Mouse (Mus musculus): ENCODE measurements around the gene Scaf1. TPM values are rescaled to one million over a fixed set of nuclear protein-coding genes. Genes with fewer than 3 reads are reported as not detected.
"Not testable (repeated sequence)": the region's sequence is repeated elsewhere in the genome, so short reads cannot be mapped to it uniquely, and the experiment has no call there.

Gene Scaf1
- polyA plus RNA-seq, 1 experiment from 2014 or later, result 47.2 TPM

GRCm38 (mm10) chr7:45037720-45038361 lies 21.7 kb upstream of the Scaf1 start:
- H3K36me3 ChIP-seq, result peaks cover 98% of the 10 kb centered on the region
- no peak overlapping the region for H3K9ac ChIP-seq
- no peaks in the 10 kb centered on the region for H3K27me3 ChIP-seq (replicated peaks)
- H3K27ac ChIP-seq, result no peak overlapping the region
- WGBS, result 77% methylated on average over 7 of the region's 7 CpGs
- no peaks in the 10 kb centered on the region for H3K9me3 ChIP-seq
- H3K4me1 ChIP-seq, result no peaks in the 10 kb centered on the region
- H3K4me2 ChIP-seq (replicated peaks), result no peak overlapping the region
- no peak overlapping the region for H3K4me3 ChIP-seq
- no peak for ATAC-seq (ENCODE audit: low FRiP score, low read depth)

GRCm38 (mm10) chr7:45036702-45037101 lies 20.5 kb upstream of the Scaf1 start:
- ATAC-seq (ENCODE audit: low FRiP score, low read depth), result no peak
- H3K4me3 ChIP-seq, result no peak overlapping the region
- H3K4me2 ChIP-seq (replicated peaks), result no peak overlapping the region
- H3K36me3 ChIP-seq, result peaks cover 98% of the 10 kb centered on the region
- no peak overlapping the region for H3K9ac ChIP-seq
- H3K27ac ChIP-seq, result no peak overlapping the region
- WGBS, result 94% methylated on average over 11 of the region's 11 CpGs
- no peaks in the 10 kb centered on the region for H3K27me3 ChIP-seq (replicated peaks)
- H3K4me1 ChIP-seq, result no peaks in the 10 kb centered on the region
- no peaks in the 10 kb centered on the region for H3K9me3 ChIP-seq

DNA sequence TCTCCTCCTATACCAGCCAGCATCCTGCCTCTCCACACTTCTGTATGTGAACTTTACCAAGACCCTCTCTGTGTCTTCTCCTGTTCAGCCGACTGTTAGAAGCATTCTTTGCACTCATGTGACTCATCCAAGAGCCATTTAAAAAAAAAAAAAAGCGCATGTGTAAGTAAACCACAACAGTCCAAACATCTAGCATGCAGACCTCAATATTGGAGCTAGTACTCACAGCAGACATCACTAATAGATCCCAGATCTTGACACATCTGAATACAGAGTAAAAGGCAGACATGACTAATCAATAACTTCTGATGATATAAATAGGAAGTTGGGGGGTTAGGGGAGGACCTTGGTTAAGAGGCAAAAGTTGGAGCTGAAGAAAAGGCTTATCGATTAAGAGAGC lies 19.5 kb upstream of the Scaf1 start:
- Histone ChIP-seq H3K27ac (no peak overlapping the region), H3K4me2 (replicated peaks) (no peak overlapping the region), H3K4me3 (no peak overlapping the region), H3K27me3 (replicated peaks) (no peaks in the 10 kb centered on the region), H3K36me3 (peaks cover 98% of the 10 kb centered on the region), H3K4me1 (no peaks in the 10 kb centered on the region), H3K9me3 (no peaks in the 10 kb centered on the region), H3K9ac (no peak overlapping the region)
- ATAC-seq (ENCODE audit: low FRiP score, low read depth), result no peak
- whole genome bisulfite sequencing, result 94% methylated on average over 3 of the region's 3 CpGs

DNA sequence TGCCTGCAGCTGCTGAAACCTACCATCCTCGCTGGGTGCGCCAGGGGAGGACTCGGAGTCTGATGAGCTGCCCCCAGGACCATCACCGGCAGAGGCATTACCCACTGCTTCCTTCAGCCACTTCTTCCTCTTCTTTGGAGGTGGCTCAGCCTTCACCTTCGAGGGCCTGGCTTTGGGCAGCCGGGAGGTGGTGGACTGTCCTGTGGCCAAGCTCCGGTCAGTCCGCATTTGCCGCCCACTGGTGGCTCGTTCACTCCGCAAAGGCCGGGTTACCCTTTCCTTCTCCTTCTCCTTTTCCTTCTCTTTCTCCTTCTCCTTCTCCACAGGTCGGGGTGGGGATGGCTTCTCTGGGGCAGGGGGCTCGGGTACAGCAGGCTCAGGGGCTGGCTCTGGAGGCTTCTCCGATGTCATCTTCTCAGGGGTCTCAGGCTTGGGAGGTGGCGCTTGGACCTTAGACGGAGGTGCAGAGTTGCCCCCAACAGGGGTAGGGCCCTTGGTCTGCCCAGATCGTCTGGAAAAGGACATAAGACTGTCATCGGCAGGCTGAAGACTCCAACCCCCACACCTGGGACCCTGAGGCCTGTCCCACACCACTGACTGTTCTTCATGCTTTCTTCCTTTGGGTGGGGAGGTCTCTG lies 17.7 kb upstream of the Scaf1 start:
- no peaks in the 10 kb centered on the region for H3K9me3 ChIP-seq
- H3K4me3 ChIP-seq, result no peak overlapping the region
- H3K9ac ChIP-seq, result no peak overlapping the region
- H3K27ac ChIP-seq, result no peak overlapping the region
- H3K27me3 ChIP-seq (replicated peaks), result no peaks in the 10 kb centered on the region
- H3K4me1 ChIP-seq, result no peaks in the 10 kb centered on the region
- peaks cover 98% of the 10 kb centered on the region for H3K36me3 ChIP-seq
- no peak overlapping the region for H3K4me2 ChIP-seq (replicated peaks)
- WGBS, result 95% methylated on average over 19 of the region's 19 CpGs
- no peak for ATAC-seq (ENCODE audit: low FRiP score, low read depth)

DNA sequence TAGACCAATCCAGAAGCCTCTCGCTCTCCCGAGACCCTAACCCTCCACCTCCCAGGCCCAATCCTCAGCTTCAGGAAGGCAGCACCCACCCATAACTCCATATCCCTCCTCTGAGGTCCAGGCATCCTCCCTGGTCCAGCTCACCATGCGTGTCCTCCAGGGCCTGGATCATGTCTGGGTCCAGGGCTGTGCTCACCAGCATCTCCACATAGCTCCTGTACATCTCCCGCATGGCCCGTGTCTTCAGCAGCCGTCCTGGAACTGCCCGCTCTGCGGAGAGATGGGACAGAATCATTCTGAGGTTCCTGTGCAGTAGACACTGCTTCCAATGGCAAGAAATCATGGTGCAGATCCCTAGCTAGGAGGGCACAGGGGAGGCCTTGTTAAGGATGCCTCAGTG lies 14.7 kb upstream of the Scaf1 start:
- Histone ChIP-seq H3K9me3 (no peaks in the 10 kb centered on the region), H3K4me1 (peaks cover 6% of the 10 kb centered on the region; the same call in 1 of the 2 replicates), H3K4me3 (no peak overlapping the region), H3K36me3 (peaks cover 93% of the 10 kb centered on the region), H3K4me2 (replicated peaks) (no peak overlapping the region), H3K9ac (no peak overlapping the region), H3K27me3 (replicated peaks) (no peaks in the 10 kb centered on the region), H3K27ac (no peak overlapping the region)
- ATAC-seq (ENCODE audit: low FRiP score, low read depth), result no peak
- WGBS, result 94% methylated on average over 8 of the region's 8 CpGs

- H3K27me3 ChIP-seq (replicated peaks), result no peaks in the 10 kb centered on the region
- H3K27ac ChIP-seq, result no peak overlapping the region
- H3K4me3 ChIP-seq, result no peak overlapping the region
- WGBS, result 95% methylated on average over 6 of the region's 6 CpGs
- ATAC-seq (ENCODE audit: low FRiP score, low read depth), result no peak
- no peak overlapping the region for H3K9ac ChIP-seq
- H3K9me3 ChIP-seq, result no peaks in the 10 kb centered on the region
- H3K4me2 ChIP-seq (replicated peaks), result no peak overlapping the region
- peaks cover 84% of the 10 kb centered on the region for H3K36me3 ChIP-seq
- peaks cover 6% of the 10 kb centered on the region; the same call in 1 of the 2 replicates for H3K4me1 ChIP-seq
These were observed 13.8 kb upstream of the Scaf1 start for GRCm38 (mm10) chr7:45029995-45030394.

- Histone ChIP-seq H3K36me3 (peaks cover 67% of the 10 kb centered on the region), H3K27me3 (replicated peaks) (no peaks in the 10 kb centered on the region), H3K4me2 (replicated peaks) (no peak overlapping the region), H3K9ac (no peak overlapping the region), H3K9me3 (no peaks in the 10 kb centered on the region), H3K4me1 (peaks cover 6% of the 10 kb centered on the region; the same call in 1 of the 2 replicates), H3K4me3 (no peak overlapping the region), H3K27ac (no peak overlapping the region)
- ATAC-seq (ENCODE audit: low FRiP score, low read depth), result no peak
- WGBS, result 92% methylated on average over 11 of the region's 11 CpGs
These were observed 12.2 kb upstream of the Scaf1 start for GRCm38 (mm10) chr7:45028351-45028750.

DNA sequence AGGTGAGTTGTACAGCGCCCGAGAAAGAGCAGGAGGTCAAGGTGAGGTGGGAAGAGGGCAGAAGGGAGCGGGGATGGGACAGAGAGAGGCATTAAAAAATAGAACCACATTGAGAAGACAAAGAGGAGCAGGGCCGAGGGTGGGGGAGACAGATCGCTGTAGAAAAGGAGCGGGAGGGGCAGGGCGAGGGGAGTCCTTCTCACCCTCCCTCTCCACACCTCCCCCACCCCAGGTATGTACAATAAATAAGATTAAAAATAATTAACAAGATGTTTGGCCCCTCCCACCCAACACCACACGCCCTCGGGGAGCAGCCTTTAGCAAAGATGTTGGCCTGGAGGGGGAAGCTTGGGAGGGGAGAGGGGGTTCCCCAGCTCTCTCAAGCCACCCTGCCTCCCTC lies 11.6 kb upstream of the Scaf1 start:
- WGBS, result 91% methylated on average over 9 of the region's 9 CpGs
- ATAC-seq (ENCODE audit: low FRiP score, low read depth), result no peak
- H3K27me3 ChIP-seq (replicated peaks), result no peaks in the 10 kb centered on the region

GRCm38 (mm10) chr7:45026256-45026655 lies 10.1 kb upstream of the Scaf1 start:
- ATAC-seq (ENCODE audit: low FRiP score, low read depth), result no peak
- H3K9ac ChIP-seq, result no peak overlapping the region
- H3K4me1 ChIP-seq, result peaks cover 6% of the 10 kb centered on the region; the same call in 1 of the 2 replicates
- peaks cover 47% of the 10 kb centered on the region for H3K36me3 ChIP-seq
- H3K27me3 ChIP-seq (replicated peaks), result no peaks in the 10 kb centered on the region
- H3K4me3 ChIP-seq, result no peak overlapping the region
- 50% methylated on average over 2 of the region's 2 CpGs for WGBS
- H3K27ac ChIP-seq, result no peak overlapping the region; the same call in 1 of the 2 replicates
- H3K9me3 ChIP-seq, result no peaks in the 10 kb centered on the region
- no peak overlapping the region for H3K4me2 ChIP-seq (replicated peaks)

More for the DNA sequence above, 11.6 kb upstream of the Scaf1 start:
- H3K4me2 ChIP-seq (replicated peaks), result no peak overlapping the region
- H3K4me3 ChIP-seq, result no peak overlapping the region
- peaks cover 6% of the 10 kb centered on the region; the same call in 1 of the 2 replicates for H3K4me1 ChIP-seq
- no peak overlapping the region for H3K27ac ChIP-seq
- no peak overlapping the region for H3K9ac ChIP-seq
- H3K36me3 ChIP-seq, result peaks cover 62% of the 10 kb centered on the region
- H3K9me3 ChIP-seq, result no peaks in the 10 kb centered on the region

GRCm38 (mm10) chr7:45025601-45026220 lies 9.5 kb upstream of the Scaf1 start:
- 81% methylated on average over 8 of the region's 8 CpGs for WGBS
- Histone ChIP-seq H3K36me3 (peaks cover 42% of the 10 kb centered on the region), H3K27me3 (replicated peaks) (no peaks in the 10 kb centered on the region), H3K9ac (no peak overlapping the region), H3K27ac (no peak overlapping the region), H3K4me2 (replicated peaks) (no peak overlapping the region), H3K4me1 (peaks cover 6% of the 10 kb centered on the region), H3K9me3 (no peaks in the 10 kb centered on the region), H3K4me3 (no peak overlapping the region)
- no peak for ATAC-seq (ENCODE audit: low FRiP score, low read depth)

- Histone ChIP-seq H3K27me3 (replicated peaks) (no peaks in the 10 kb centered on the region), H3K27ac (no peak overlapping the region), H3K9ac (no peak overlapping the region), H3K4me2 (replicated peaks) (no peak overlapping the region), H3K36me3 (peaks cover 31% of the 10 kb centered on the region), H3K4me3 (no peak overlapping the region), H3K9me3 (no peaks in the 10 kb centered on the region), H3K4me1 (peaks cover 6% of the 10 kb centered on the region)
- WGBS, result 87% methylated on average over 15 of the region's 15 CpGs
- ATAC-seq (ENCODE audit: low FRiP score, low read depth), result no peak
These were observed 8.4 kb upstream of the Scaf1 start for GRCm38 (mm10) chr7:45024281-45025248.

DNA sequence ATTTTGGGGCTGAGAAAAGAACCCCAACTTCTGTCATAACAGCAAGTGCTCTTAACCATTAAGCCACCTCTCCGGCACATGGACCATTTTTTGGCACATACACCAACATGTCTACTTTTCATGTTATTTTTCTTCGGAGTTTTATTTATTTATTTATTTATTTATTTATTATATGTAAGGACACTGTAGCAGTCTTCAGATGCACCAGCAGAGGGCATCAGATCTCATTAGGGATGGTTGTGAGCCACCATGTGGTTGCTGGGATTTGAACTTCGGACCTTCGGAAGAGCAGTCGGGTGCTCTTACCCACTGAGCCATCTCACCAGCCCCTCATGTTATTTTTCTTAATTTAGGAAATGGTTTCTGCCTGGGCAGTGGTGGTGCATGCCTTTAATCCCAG lies 7.5 kb upstream of the Scaf1 start:
- not testable (repeated sequence) for H3K4me3 ChIP-seq; H3K9me3 ChIP-seq; H3K27me3 ChIP-seq (replicated peaks); ATAC-seq (ENCODE audit: low FRiP score, low read depth); H3K4me1 ChIP-seq; H3K27ac ChIP-seq; H3K4me2 ChIP-seq (replicated peaks); H3K9ac ChIP-seq
- peaks cover 22% of the 10 kb centered on the region for H3K36me3 ChIP-seq
- 84% methylated on average over 5 of the region's 5 CpGs for WGBS
